Mouse (Mus musculus): ENCODE data around the gene Kel. TPM values are rescaled to one million over a fixed set of nuclear protein-coding genes. Genes with fewer than 3 reads are reported as not detected.

Gene Kel
- 134 and 147 TPM in 2 replicates for polyA plus RNA-seq (2015; fragmentation: Nextera tagmentation; extraction: Ambion mirVana)

GRCm38 (mm10) chr6:41704123-41704522, at the start of gene Kel:
Gene Kel, minus strand, starts transcription at chr6:41704339.

GRCm38 (mm10) chr6:41684131-41684530, 20.0 kb downstream of the Kel start, which contains the start of gene Llcfc1:
Gene Llcfc1, plus strand, starts transcription at chr6:41684431.

GRCm38 (mm10) chr6:41680669-41681068, 23.5 kb downstream of the Kel start, which contains the start of gene Trpv5:
Gene Trpv5, minus strand, starts transcription at chr6:41680769.

Other genes starting within 250 kb of the Kel start
- 20.1 and 83.0 TPM in 2 replicates for gene Prss1, start 245.4 kb downstream of the Kel start, polyA plus RNA-seq (2015; fragmentation: Nextera tagmentation; extraction: Ambion mirVana)
- 28.5 and 81.9 TPM in 2 replicates for gene Prss2, start 182.6 kb downstream of the Kel start, polyA plus RNA-seq (2015; fragmentation: Nextera tagmentation; extraction: Ambion mirVana)
- 1.6 and 3.6 TPM in 2 replicates for gene Ephb6, start 98.9 kb downstream of the Kel start, polyA plus RNA-seq (2015; fragmentation: Nextera tagmentation; extraction: Ambion mirVana)
- 0.06 TPM in 1 of 2 replicates, not detected in the other for gene Trpv6, start 67.9 kb downstream of the Kel start, polyA plus RNA-seq (2015; fragmentation: Nextera tagmentation; extraction: Ambion mirVana)
- 0.05 and 0.13 TPM in 2 replicates for gene Trpv5, start 23.6 kb downstream of the Kel start, polyA plus RNA-seq (2015; fragmentation: Nextera tagmentation; extraction: Ambion mirVana)
- gene Llcfc1, start 19.9 kb downstream of the Kel start, polyA plus RNA-seq (2015; fragmentation: Nextera tagmentation; extraction: Ambion mirVana): 0.23 TPM in 1 of 2 replicates, not detected in the other
- gene Olfr459, start 70.8 kb upstream of the Kel start, polyA plus RNA-seq (2015; fragmentation: Nextera tagmentation; extraction: Ambion mirVana): not detected in 2 replicates
- not detected in 2 replicates for gene Pip, start 143.2 kb upstream of the Kel start, polyA plus RNA-seq (2015; fragmentation: Nextera tagmentation; extraction: Ambion mirVana)
- gene Sval2, start 148.7 kb upstream of the Kel start, polyA plus RNA-seq (2015; fragmentation: Nextera tagmentation; extraction: Ambion mirVana): not detected in 2 replicates
- not detected in 2 replicates for gene Sval1, start 247.3 kb upstream of the Kel start, polyA plus RNA-seq (2015; fragmentation: Nextera tagmentation; extraction: Ambion mirVana)

Data from spleen, postnatal 0 days (tissue).